Mouse (Mus musculus) ovary, adult 10 weeks (tissue): ENCODE results near the gene Olfr235. TPM values are rescaled to one million over a fixed set of nuclear protein-coding genes. Genes with fewer than 3 reads are reported as not detected.

Source experiments
- polyA plus RNA-seq: library from polyadenylated mRNA; stranded (reverse); fragments of 350-450 nt; fragmentation: Illumina TruSeq; extraction: RNeasy Lipid Tissue Mini Kit (QIAGEN cat#74804); gene quantifications from one replicate; pipeline ENCODE4 v1.2.3, GENCODE M21; 2014

The Olfr235 gene
- polyA plus RNA-seq: not detected

GRCm38 (mm10) chr19:12260732-12261131, at the start of gene Olfr235:
Gene Olfr235 (plus strand): TSS chr19:12261032.

GRCm38 (mm10) chr19:12232496-12232895, 28.3 kb upstream of the Olfr235 start, which contains the start of gene Olfr1432:
Gene Olfr1432 (minus strand): TSS chr19:12232596.

GRCm38 (mm10) chr19:12241559-12241958, 19.3 kb upstream of the Olfr235 start, which contains the start of gene Olfr262:
Gene Olfr262 (minus strand): TSS chr19:12241659.

GRCm38 (mm10) chr19:12279554-12279953, 18.7 kb downstream of the Olfr235 start, which contains the start of gene Olfr1434:
Gene Olfr1434 (plus strand): TSS chr19:12279854.

GRCm38 (mm10) chr19:12299030-12299429, 38.2 kb downstream of the Olfr235 start, which contains the start of gene Olfr1436:
Gene Olfr1436 (minus strand): TSS chr19:12299130.

Other genes starting within 250 kb of the Olfr235 start
- not detected for gene Olfr1423, start 219.7 kb upstream of the Olfr235 start, polyA plus RNA-seq
- gene Olfr1424, start 198.3 kb upstream of the Olfr235 start, polyA plus RNA-seq: not detected
- not detected for gene Olfr1425, start 183.3 kb upstream of the Olfr235 start, polyA plus RNA-seq
- not detected for gene Olfr1426, start 169.0 kb upstream of the Olfr235 start, polyA plus RNA-seq
- not detected for gene Olfr1427, start 157.7 kb upstream of the Olfr235 start, polyA plus RNA-seq
- not detected for gene Olfr1428, start 145.1 kb upstream of the Olfr235 start, polyA plus RNA-seq
- gene Olfr76, start 137.8 kb upstream of the Olfr235 start, polyA plus RNA-seq: not detected
- not detected for gene Olfr1555-ps1, start 90.9 kb upstream of the Olfr235 start, polyA plus RNA-seq
- not detected for gene Olfr1431, start 60.4 kb upstream of the Olfr235 start, polyA plus RNA-seq
- not detected for gene Olfr1432, start 28.4 kb upstream of the Olfr235 start, polyA plus RNA-seq
- not detected for gene Olfr262, start 19.4 kb upstream of the Olfr235 start, polyA plus RNA-seq
- gene Olfr1434, start 18.8 kb downstream of the Olfr235 start, polyA plus RNA-seq: not detected
- gene Olfr1436, start 38.1 kb downstream of the Olfr235 start, polyA plus RNA-seq: not detected
- not detected for gene Olfr1437, start 64.1 kb downstream of the Olfr235 start, polyA plus RNA-seq
- gene Olfr1438-ps1, start 74.9 kb downstream of the Olfr235 start, polyA plus RNA-seq: not detected
- not detected for gene Olfr1440, start 126.2 kb downstream of the Olfr235 start, polyA plus RNA-seq
- gene Olfr1441, start 156.4 kb downstream of the Olfr235 start, polyA plus RNA-seq: not detected
- gene Pfpl, start 166.9 kb downstream of the Olfr235 start, polyA plus RNA-seq: not detected
- 117 TPM for gene Mpeg1, start 199.7 kb downstream of the Olfr235 start, polyA plus RNA-seq
- 65.7 TPM for gene Dtx4, start 240.4 kb downstream of the Olfr235 start, polyA plus RNA-seq